Mouse (Mus musculus): ENCODE data around the gene Gm10801.
"Not testable (repeated sequence)": the region's sequence is repeated elsewhere in the genome, so short reads cannot be mapped to it uniquely, and the experiment has no call there.

The Gm10801 gene

DNA sequence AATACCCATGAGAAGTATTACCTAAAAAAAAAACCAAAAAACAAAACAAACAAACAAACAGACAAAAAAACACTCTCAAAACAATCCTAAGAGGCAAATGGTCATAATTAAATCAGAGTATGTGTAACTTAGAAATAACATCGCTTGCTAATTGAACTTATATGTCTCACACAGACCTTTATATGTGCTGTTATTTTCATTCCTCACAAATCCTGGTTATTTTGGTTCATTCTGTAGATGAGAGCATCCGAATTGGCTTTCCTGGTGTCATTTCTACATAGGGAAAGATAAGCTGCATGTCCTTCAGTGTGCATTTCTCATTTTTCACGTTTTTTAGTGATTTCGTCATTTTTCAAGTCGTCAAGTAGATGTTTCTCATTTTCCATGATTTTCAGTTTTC, at the start of gene Gm10801:
Gm10801 (plus strand) TSS at position 301 of the 400 bp plus-strand sequence.
- in situ Hi-C loops (cut with MboI; ENCODE audit: low pct_unique_long_range_greater_than_20kb in 1 of 2, low sequenced_read_pairs in 2 of 2, unreplicated experiment in 1 of 2), result not testable (repeated sequence)

DNA sequence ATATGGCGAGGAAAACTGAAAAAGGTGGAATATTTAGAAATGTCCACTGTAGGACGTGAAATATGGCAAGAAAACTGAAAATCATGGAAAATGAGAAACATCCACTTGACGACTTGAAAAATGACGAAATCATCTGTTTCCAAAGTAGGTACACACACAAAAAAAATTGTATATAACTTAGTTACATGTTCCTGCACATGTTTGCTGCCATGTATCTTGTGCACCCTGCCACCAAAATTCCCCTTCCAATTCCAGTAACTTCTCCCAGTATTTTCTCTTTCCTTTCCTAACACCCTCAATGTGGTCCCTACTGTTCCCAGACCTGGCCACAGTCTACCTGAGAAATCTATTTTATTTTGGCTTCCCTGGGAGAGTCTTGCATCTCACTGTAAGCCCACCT, 5.2 kb downstream of the Gm10801 start, which contains the start of gene Gm10800:
Gm10800 (minus strand) TSS at position 101 of the 400 bp plus-strand sequence.
- in situ Hi-C loops (cut with MboI; ENCODE audit: low pct_unique_long_range_greater_than_20kb in 1 of 2, low sequenced_read_pairs in 2 of 2, unreplicated experiment in 1 of 2), result not testable (repeated sequence)

DNA sequence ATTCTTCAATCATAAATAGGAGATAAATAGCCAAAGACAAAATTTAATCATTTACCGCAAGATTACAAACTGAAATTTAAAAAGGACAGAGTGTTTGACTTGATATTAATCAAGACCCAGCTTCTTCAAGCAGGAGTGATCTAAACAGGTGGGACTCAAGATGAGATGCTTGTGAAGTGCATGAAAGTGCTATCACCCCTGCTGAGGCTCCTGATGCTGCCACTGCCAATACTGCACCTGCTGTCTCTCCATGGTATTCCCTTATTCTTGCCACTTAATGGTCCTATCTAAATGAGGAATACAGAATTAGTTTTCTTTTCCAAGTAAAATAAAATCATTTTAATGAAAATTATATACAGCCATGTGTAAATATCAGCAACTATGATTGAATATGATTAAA, 35.5 kb downstream of the Gm10801 start:
- in situ Hi-C loops (cut with MboI; ENCODE audit: low pct_unique_long_range_greater_than_20kb in 1 of 2, low sequenced_read_pairs in 2 of 2, unreplicated experiment in 1 of 2), result no loop called here

All from mouse embryonic stem cell (cell line).